In the genomic region with DNA sequence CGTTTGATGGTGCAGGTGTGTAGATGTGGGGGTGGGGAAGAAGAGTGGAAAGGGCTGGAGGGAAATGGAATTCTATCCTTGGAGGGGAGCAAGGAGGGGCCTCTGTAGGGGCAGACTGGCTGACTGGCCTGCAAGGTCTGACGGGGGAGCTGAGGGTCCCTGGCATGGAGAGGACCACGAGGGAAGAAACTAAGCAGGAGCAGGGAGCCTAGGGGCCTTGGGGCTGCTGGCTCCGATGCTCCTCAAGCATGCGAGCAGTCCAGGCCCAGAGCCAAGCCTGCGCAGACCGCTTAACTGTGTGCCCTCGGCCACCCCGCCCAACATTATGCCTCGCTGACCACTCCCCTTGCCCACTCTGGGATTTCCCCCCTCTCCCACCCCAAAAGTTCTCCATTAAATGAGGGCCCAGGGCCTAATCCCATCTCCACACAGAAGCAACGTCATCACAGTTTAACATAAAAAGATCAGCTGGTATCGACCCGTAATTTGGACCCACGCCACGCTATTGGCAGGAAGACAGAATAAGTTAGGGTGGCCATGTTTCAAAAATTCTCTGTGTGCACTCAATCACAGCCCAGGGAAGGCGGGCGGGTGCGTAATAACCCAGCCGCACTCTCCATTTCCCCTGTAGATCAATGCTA, we compare ENCODE assay signal across 8 mouse cellular contexts. TPM values are rescaled to one million over a fixed set of nuclear protein-coding genes. Genes with fewer than 3 reads are reported as not detected.
DNase-seq lines count a peak whose midpoint lies in the region; ATAC-seq and TF ChIP-seq lines count a peak whose summit lies in the region.

No protein-coding gene starts in this region.

- no peak overlapping the region for H3K9ac ChIP-seq in heart, embryonic 11.5 days (ENCODE audit: low read depth, low read length)
- H3K9ac ChIP-seq in neural tube, embryonic 12.5 days: no peak overlapping the region
- H3K9ac ChIP-seq in midbrain, embryonic 16.5 days (ENCODE audit: low read depth, low read length): no peak overlapping the region

- intact Hi-C loops in gastrocnemius, adult 2 months (cut with DNase I): loop anchor here (10.0 kb wide), 1 partner anchor 239 kb away; no protein-coding TSS in a partner anchor

- ATAC-seq in heart, embryonic 11.5 days (replicated peaks; ENCODE audit: insufficient number of reproducible peaks, low FRiP score, low TSS enrichment): no peak
- 0 out of 2 replicates have a peak, but pooled peaks have one; percentile 33 for ATAC-seq in neural tube, embryonic 12.5 days (ENCODE audit: low FRiP score, low read depth)
- ATAC-seq in midbrain, embryonic 16.5 days: 0 out of 2 replicates have a peak, but pooled peaks have one; percentile 45

- H3K4me3 ChIP-seq in heart, embryonic 11.5 days (ENCODE audit: low read depth, low read length): no peak overlapping the region
- no peak overlapping the region for H3K4me3 ChIP-seq in neural tube, embryonic 12.5 days
- H3K4me3 ChIP-seq in midbrain, embryonic 16.5 days (ENCODE audit: low read depth, low read length): no peak overlapping the region
- no peak overlapping the region for H3K4me3 ChIP-seq in gastrocnemius, adult 2 months

- no peak overlapping the region for H3K27ac ChIP-seq in heart, embryonic 11.5 days (ENCODE audit: low read depth, low read length)
- H3K27ac ChIP-seq in neural tube, embryonic 12.5 days: no peak overlapping the region
- no peak overlapping the region for H3K27ac ChIP-seq in midbrain, embryonic 16.5 days (ENCODE audit: low read length)
- no peak overlapping the region for H3K27ac ChIP-seq in gastrocnemius, adult 2 months

- peak overlapping the region; percentile 16; the same call in 1 of the 2 replicates for H3K4me2 ChIP-seq in heart, embryonic 11.5 days
- no peak overlapping the region for H3K4me2 ChIP-seq in neural tube, embryonic 12.5 days (replicated peaks)
- H3K4me2 ChIP-seq in midbrain, embryonic 16.5 days (ENCODE audit: low read length): no peak overlapping the region

- H3K4me1 ChIP-seq in heart, embryonic 11.5 days (ENCODE audit: control insufficient read depth, insufficient read depth, low read length): peaks cover 11% of the 10 kb centered on the region
- H3K4me1 ChIP-seq in neural tube, embryonic 12.5 days: peaks cover 17% of the 10 kb centered on the region
- H3K4me1 ChIP-seq in midbrain, embryonic 16.5 days (ENCODE audit: control insufficient read depth, insufficient read depth, low read length): no peaks in the 10 kb centered on the region

- no peak for DNase-seq in heart, adult 9 months (ENCODE audit: low spot score in 2 of 2)
- DNase-seq in neural tube, embryonic 10.5 days (ENCODE audit: extremely low spot score, low spot score): no peak
- DNase-seq in kidney, adult 11 months: peak; percentile 81
- no peak for DNase-seq in gastrocnemius, adult 2 months
- no peak for DNase-seq in left cerebral cortex, adult 11 months (ENCODE audit: low spot score)

- H3K36me3 ChIP-seq in heart, embryonic 11.5 days (ENCODE audit: control insufficient read depth, insufficient read depth, low read length): no peaks in the 10 kb centered on the region
- no peaks in the 10 kb centered on the region for H3K36me3 ChIP-seq in neural tube, embryonic 12.5 days
- H3K36me3 ChIP-seq in midbrain, embryonic 16.5 days (ENCODE audit: control insufficient read depth, insufficient read depth, low read length): no peaks in the 10 kb centered on the region

- peaks cover 31% of the 10 kb centered on the region for H3K27me3 ChIP-seq in heart, embryonic 11.5 days (ENCODE audit: control insufficient read depth, insufficient read depth, low read length)
- peaks cover 40% of the 10 kb centered on the region for H3K27me3 ChIP-seq in neural tube, embryonic 12.5 days (replicated peaks)
- H3K27me3 ChIP-seq in midbrain, embryonic 16.5 days (ENCODE audit: control insufficient read depth, insufficient read depth, low read depth, low read length): peaks cover 62% of the 10 kb centered on the region

- H3K9me3 ChIP-seq in heart, embryonic 11.5 days (replicated peaks; ENCODE audit: control insufficient read depth, low read length): no peaks in the 10 kb centered on the region
- no peaks in the 10 kb centered on the region for H3K9me3 ChIP-seq in neural tube, embryonic 12.5 days
- no peaks in the 10 kb centered on the region for H3K9me3 ChIP-seq in midbrain, embryonic 16.5 days (replicated peaks; ENCODE audit: control insufficient read depth, low read length, poor library complexity, severe bottlenecking)

- WGBS in heart, embryonic 11.5 days (ENCODE audit: insufficient replicate concordance): 46% methylated on average over 19 of the region's 19 CpGs
- WGBS in neural tube, embryonic 12.5 days: 38% methylated on average over 19 of the region's 19 CpGs
- 39% methylated on average over 19 of the region's 19 CpGs for WGBS in midbrain, embryonic 16.5 days

- TF ChIP-seq CTCF in gastrocnemius, adult 2 months (IDR thresholded peaks at IDR 0.05): no peak

RNA-seq across cellular contexts. Expression of gene Slf2, which starts 37.6 kb away (rescaled TPM):
- polyA plus RNA-seq in heart, embryonic 11.5 days (2014; fragmentation: Nextera tagmentation; extraction: Ambion mirVana): 57.1 and 62.0 TPM in 2 replicates
- 37.2 and 38.9 TPM in 2 replicates for polyA plus RNA-seq in neural tube, embryonic 12.5 days (2016; fragmentation: Nextera tagmentation; extraction: Ambion mirVana)
- 30.3 and 35.7 TPM in 2 replicates for polyA plus RNA-seq in midbrain, embryonic 16.5 days (2015; fragmentation: Nextera tagmentation; extraction: Ambion mirVana)
- total RNA-seq in gastrocnemius, adult 2 months (2021): 10 to 100 TPM; 11.9 to 14.5 TPM
